In the genomic region with DNA sequence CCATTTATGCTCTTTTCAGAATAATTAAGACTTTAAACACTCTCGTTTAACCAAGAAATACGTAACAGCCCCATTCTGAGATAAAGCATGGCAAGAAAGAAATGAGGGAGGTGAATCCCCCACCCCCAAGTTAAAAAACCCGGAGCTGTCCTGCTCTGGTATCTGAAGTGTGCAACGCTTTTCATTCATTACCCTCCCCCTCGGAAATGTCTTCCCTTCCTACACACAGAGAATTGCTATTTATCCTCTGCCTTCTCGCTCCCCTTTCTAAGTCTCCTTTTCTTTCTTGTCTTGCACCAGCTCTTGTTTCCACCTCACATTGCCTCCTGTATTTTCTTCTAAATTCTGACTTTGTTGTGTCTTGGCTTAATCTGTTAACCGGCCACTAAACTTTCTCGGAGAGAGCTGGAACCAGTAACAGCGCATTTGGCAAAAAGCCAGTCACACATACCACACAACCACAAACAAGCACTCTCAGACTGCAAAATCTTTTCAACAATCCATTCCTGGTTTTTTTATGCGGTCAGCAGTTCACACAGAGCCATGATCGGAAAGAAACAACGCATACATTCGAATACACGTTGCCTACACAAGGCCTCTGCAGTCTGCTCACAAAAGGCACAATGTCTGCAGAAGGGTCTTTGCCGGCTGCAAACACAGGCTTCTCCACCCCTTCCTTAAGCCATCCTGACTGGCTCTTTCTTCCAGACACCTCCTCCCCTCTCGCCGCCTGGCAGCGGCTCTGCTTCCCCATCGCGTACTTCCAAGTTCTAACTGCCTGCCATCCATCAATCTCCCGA, we compare ENCODE assay signal across 9 mouse cellular contexts. TPM values are rescaled to one million over a fixed set of nuclear protein-coding genes. Genes with fewer than 3 reads are reported as not detected.
A peak's percentile ranks its signal among the peaks of the same experiment; 100 is the strongest.
DNase-seq lines count a peak whose midpoint lies in the region; ATAC-seq and TF ChIP-seq lines count a peak whose summit lies in the region.
"Had no signal": no experiment of that assay in that cellular context is flagged by ENCODE, and none has a peak within 500 bp of the region (broad histone marks: within the 10 kb centered on the region; RNA-seq: fewer than 3 reads in every experiment).

No protein-coding gene starts in this region.

- peak overlapping the region; percentile 68 for H3K4me2 ChIP-seq in heart, embryonic 13.5 days
- peak overlapping the region; percentile 39 for H3K4me2 ChIP-seq in midbrain, embryonic 13.5 days (replicated peaks)

- H3K9me3 ChIP-seq in heart, embryonic 13.5 days: no peaks in the 10 kb centered on the region
- H3K9me3 ChIP-seq in midbrain, embryonic 13.5 days: no peaks in the 10 kb centered on the region

- TF ChIP-seq POLR2A in cortical plate, adult 2 months (IDR thresholded peaks at IDR 0.05; ENCODE audit: extremely low read depth, insufficient read depth, low read length): no peak

- no peaks in the 10 kb centered on the region for H3K36me3 ChIP-seq in heart, embryonic 13.5 days
- no peaks in the 10 kb centered on the region for H3K36me3 ChIP-seq in midbrain, embryonic 13.5 days

- peak overlapping the region; percentile 82 for H3K27ac ChIP-seq in cortical plate, adult 2 months (ENCODE audit: insufficient read depth, low read length)
- H3K27ac ChIP-seq in heart, embryonic 13.5 days (replicated peaks): peak overlapping the region; percentile 84
- peak overlapping the region; percentile 83 for H3K27ac ChIP-seq in midbrain, embryonic 13.5 days

- 7% methylated on average over 21 of the region's 21 CpGs for WGBS in heart, embryonic 13.5 days
- 4% methylated on average over 21 of the region's 21 CpGs for WGBS in midbrain, embryonic 13.5 days

- peaks cover 3% of the 10 kb centered on the region; the same call in 1 of the 2 replicates for H3K4me1 ChIP-seq in cortical plate, adult 2 months (ENCODE audit: control insufficient read depth, insufficient read depth, low read length)
- H3K4me1 ChIP-seq in heart, embryonic 13.5 days: peaks cover 39% of the 10 kb centered on the region
- H3K4me1 ChIP-seq in midbrain, embryonic 13.5 days (replicated peaks): peaks cover 54% of the 10 kb centered on the region

- peak; percentile 92 for DNase-seq in heart, adult 11 months
- DNase-seq in heart, postnatal 25 days (ENCODE audit: low spot score): no peak
- peak; percentile 33 to 49 for DNase-seq in kidney, postnatal 36 days
- no peak for DNase-seq in cerebellum, adult 9-10 months

- H3K4me3 ChIP-seq in cortical plate, adult 2 months (ENCODE audit: insufficient read depth, low read length): no peak overlapping the region
- peak overlapping the region; percentile 38 for H3K4me3 ChIP-seq in heart, embryonic 13.5 days
- peak overlapping the region; percentile 9; the same call in 1 of the 2 replicates for H3K4me3 ChIP-seq in midbrain, embryonic 13.5 days (replicated peaks)

- peaks cover 6% of the 10 kb centered on the region; the same call in 1 of the 2 replicates for H3K27me3 ChIP-seq in heart, embryonic 13.5 days (replicated peaks)
- H3K27me3 ChIP-seq in midbrain, embryonic 13.5 days: peaks cover 3% of the 10 kb centered on the region; the same call in 1 of the 2 replicates

- ATAC-seq in heart, embryonic 13.5 days (ENCODE audit: extremely low read depth, insufficient number of reproducible peaks, low FRiP score, low TSS enrichment): no peak
- ATAC-seq in midbrain, embryonic 13.5 days: peak; percentile 70
- ATAC-seq in granulocyte monocyte progenitor cell, adult 5-6 weeks (replicated peaks; ENCODE audit: poor library complexity, severe bottlenecking): no peak; the same call in 1 of the 2 replicates

- no peak for TF ChIP-seq CTCF in cortical plate, adult 2 months (IDR thresholded peaks at IDR 0.05; ENCODE audit: extremely low read depth, insufficient read depth, low read length)

- peak overlapping the region; percentile 71 for H3K9ac ChIP-seq in heart, embryonic 13.5 days
- peak overlapping the region; percentile 48; the same call in 1 of the 2 replicates for H3K9ac ChIP-seq in midbrain, embryonic 13.5 days (replicated peaks)

- intact Hi-C loops in heart, postnatal 25 days (cut with DNase I): loop anchor here (5.0 kb wide), 1 partner anchor 37 kb away; no protein-coding TSS in a partner anchor

RNA-seq across cellular contexts. Expression of gene Rimklb, which starts 3.3 kb away (rescaled TPM):
- total RNA-seq in heart, postnatal 25 days (2021): not detected
- 41.6 and 49.5 TPM in 2 replicates for polyA plus RNA-seq in cortical plate, adult 2 months (2012; rRNA removed)
- polyA plus RNA-seq in heart, embryonic 13.5 days (2015; fragmentation: Nextera tagmentation; extraction: Ambion mirVana): 5.3 and 6.0 TPM in 2 replicates
- 98.2 and 104 TPM in 2 replicates for polyA plus RNA-seq in midbrain, embryonic 13.5 days (2015; fragmentation: Nextera tagmentation; extraction: Ambion mirVana)
- total RNA-seq in granulocyte monocyte progenitor cell, adult 5-6 weeks (2014; fragmentation: Nextera tagmentation): not detected in 2 replicates
- not detected in 2 replicates for total RNA-seq in granulocyte monocyte progenitor cell, adult 5-6 weeks (2017)

RNA-seq across cellular contexts. Expression of gene Mfap5, which starts 10.4 kb away (rescaled TPM):
- 10 to 100 TPM; 37.3 to 50.0 TPM for total RNA-seq in heart, postnatal 25 days (2021)
- polyA plus RNA-seq in cortical plate, adult 2 months (2012; rRNA removed): 0.83 and 0.92 TPM in 2 replicates
- polyA plus RNA-seq in heart, embryonic 13.5 days (2015; fragmentation: Nextera tagmentation; extraction: Ambion mirVana): 13.7 and 13.8 TPM in 2 replicates
- polyA plus RNA-seq in midbrain, embryonic 13.5 days (2015; fragmentation: Nextera tagmentation; extraction: Ambion mirVana): 1.7 and 1.8 TPM in 2 replicates
- not detected in 2 replicates for total RNA-seq in granulocyte monocyte progenitor cell, adult 5-6 weeks (2014; fragmentation: Nextera tagmentation)
- not detected in 2 replicates for total RNA-seq in granulocyte monocyte progenitor cell, adult 5-6 weeks (2017)

RNA-seq across cellular contexts. Expression of gene Aicda, which starts 58.3 kb away (rescaled TPM):
- total RNA-seq in heart, postnatal 25 days (2021): not detected
- not detected in 2 replicates for polyA plus RNA-seq in cortical plate, adult 2 months (2012; rRNA removed)
- polyA plus RNA-seq in heart, embryonic 13.5 days (2015; fragmentation: Nextera tagmentation; extraction: Ambion mirVana): not detected in 2 replicates
- 0.34 and 0.47 TPM in 2 replicates for polyA plus RNA-seq in midbrain, embryonic 13.5 days (2015; fragmentation: Nextera tagmentation; extraction: Ambion mirVana)
- not detected in 2 replicates for total RNA-seq in granulocyte monocyte progenitor cell, adult 5-6 weeks (2014; fragmentation: Nextera tagmentation)
- not detected in 2 replicates for total RNA-seq in granulocyte monocyte progenitor cell, adult 5-6 weeks (2017)
- total RNA-seq: layer of hippocampus, adult 8-10 months had no signal

Comparison
In these comparisons a context has a peak if more than half of its experiments do, and no peak if none do; other contexts are left out.
1. DNase-seq: peak in heart, adult 11 months (single experiment) and kidney, postnatal 36 days (2 of 2); none in heart, postnatal 25 days (single experiment) and cerebellum, adult 9-10 months (single experiment).
2. Peak in every context shown above with its lines, with median percentiles within 50 percentile points of each other: H3K27ac ChIP-seq.